Mouse (Mus musculus) adipocyte (in vitro differentiated cells): Measurements from ENCODE around the gene Naa30.
A peak's percentile ranks its signal among the peaks of the same experiment; 100 is the strongest.
"Not testable (repeated sequence)": the region's sequence is repeated elsewhere in the genome, so short reads cannot be mapped to it uniquely, and the experiment has no call there.

ENCODE experiments used
- DNase-seq: peaks from one replicate; pipeline ENCODE4 v3.0.0-alpha.2; 2016; ENCODE audit warnings: low spot score

Naa30 gene

GRCm38 (mm10) chr14:49171867-49172581, at the start of gene Naa30:
Naa30 (plus strand) TSS chr14:49172226.
- peak; percentile 95 for DNase-seq

- no peak for DNase-seq
Measured at GRCm38 (mm10) chr14:49127162-49127779, 44.8 kb upstream of the Naa30 start.

- DNase-seq, result no peak
Measured at GRCm38 (mm10) chr14:49128544-49129263, 43.3 kb upstream of the Naa30 start.

GRCm38 (mm10) chr14:49132391-49132790, 39.6 kb upstream of the Naa30 start:
- no peak for DNase-seq

GRCm38 (mm10) chr14:49138171-49138570, 33.9 kb upstream of the Naa30 start:
- DNase-seq, result no peak

GRCm38 (mm10) chr14:49140756-49141155, 31.3 kb upstream of the Naa30 start:
- no peak for DNase-seq

GRCm38 (mm10) chr14:49153801-49154200, 18.2 kb upstream of the Naa30 start:
- DNase-seq, result peak; percentile 83

GRCm38 (mm10) chr14:49155572-49155971, 16.5 kb upstream of the Naa30 start:
- DNase-seq, result no peak

GRCm38 (mm10) chr14:49158143-49158925, 13.7 kb upstream of the Naa30 start:
- DNase-seq, result no peak

- no peak for DNase-seq
Measured at GRCm38 (mm10) chr14:49171286-49171685, 740 bp upstream of the Naa30 start.

- peak; percentile 44 for DNase-seq
Measured at GRCm38 (mm10) chr14:49172582-49172988, 559 bp downstream of the Naa30 start.

- DNase-seq, result peak; percentile 15
Measured at GRCm38 (mm10) chr14:49173290-49174135, 1.5 kb downstream of the Naa30 start.

GRCm38 (mm10) chr14:49179736-49180135, 7.7 kb downstream of the Naa30 start:
- DNase-seq, result no peak

GRCm38 (mm10) chr14:49186270-49186669, 14.2 kb downstream of the Naa30 start:
- DNase-seq, result no peak

GRCm38 (mm10) chr14:49197031-49197527, 25.1 kb downstream of the Naa30 start:
- peak; percentile 30 for DNase-seq

GRCm38 (mm10) chr14:49201073-49201778, 29.2 kb downstream of the Naa30 start:
- DNase-seq, result no peak

- DNase-seq, result not testable (repeated sequence)
Measured at GRCm38 (mm10) chr14:49210215-49210614, 38.2 kb downstream of the Naa30 start.

GRCm38 (mm10) chr14:49218677-49219076, 46.7 kb downstream of the Naa30 start:
- DNase-seq, result no peak

GRCm38 (mm10) chr14:49219466-49220022, 47.5 kb downstream of the Naa30 start:
- DNase-seq, result not testable (repeated sequence)

GRCm38 (mm10) chr14:49221771-49222170, 49.7 kb downstream of the Naa30 start:
- no peak for DNase-seq
